Mouse (Mus musculus) lung, embryonic 14.5 days (tissue): ENCODE measurements around the gene Fam163b. TPM values are rescaled to one million over a fixed set of nuclear protein-coding genes. Genes with fewer than 3 reads are reported as not detected.

Experiments
- ATAC-seq: fragments of 200-750 bp; cut with Nextera tagmentation; 2 replicates; pipeline ENCODE4 v1.8.0; 2017; ENCODE audit warnings: mild to moderate bottlenecking, moderate TSS enrichment, moderate library complexity; ENCODE audit not compliant: insufficient read depth
- DNase-seq: peaks from one replicate; pipeline ENCODE4 v3.0.0-alpha.2; 2015
- H3K27ac ChIP-seq: fragments of 300-500 bp; sonication (generic); 2 replicates; pipeline ENCODE4 v1.5.1; 2014; ENCODE audit warnings: low read depth, mild to moderate bottlenecking, moderate library complexity
- H3K27me3 ChIP-seq: fragments of 300-500 bp; sonication (generic); 2 replicates; pipeline ENCODE4 v1.6.1; 2014; ENCODE audit warnings: low read length, control low read depth; ENCODE audit not compliant: insufficient read depth
- H3K36me3 ChIP-seq: fragments of 300-500 bp; sonication (generic); 2 replicates; pipeline ENCODE4 v1.6.1; 2014; ENCODE audit warnings: control low read depth; ENCODE audit not compliant: insufficient read depth
- H3K4me1 ChIP-seq: fragments of 300-500 bp; sonication (generic); 2 replicates; pipeline ENCODE4 v1.6.1; 2014; ENCODE audit warnings: antibody characterized with exemption, control low read depth; ENCODE audit not compliant: insufficient read depth
- H3K4me2 ChIP-seq: fragments of 300-500 bp; sonication (generic); 2 replicates; pipeline ENCODE4 v1.6.1; 2014; ENCODE audit warnings: mild to moderate bottlenecking
- H3K4me3 ChIP-seq: fragments of 300-500 bp; sonication (generic); 2 replicates; pipeline ENCODE4 v1.5.1; 2014; ENCODE audit warnings: low read depth, low read length
- H3K9ac ChIP-seq: fragments of 300-500 bp; sonication (generic); 2 replicates; pipeline ENCODE4 v1.6.1; 2014
- H3K9me3 ChIP-seq: fragments of 300-500 bp; sonication (generic); 2 replicates; pipeline ENCODE4 v1.6.1; 2016; ENCODE audit warnings: low read depth, low read length, control low read depth
- CTCF ChIP-seq: IDR thresholded peaks from 2 replicates; pipeline ENCODE4 v1.5.1; 2016; ENCODE audit warnings: antibody characterized with exemption, low read depth
- WGBS: fragments of 180-500 bp; shearing (Covaris S2); extraction: QIAGEN DNeasy Blood & Tissue Kit; methylation state at CpG from one replicate; pipeline ENCODE4 v1.1.7; 2014; 5-methylcytosine and 5-hydroxymethylcytosine counted together
- polyA plus RNA-seq: library from polyadenylated mRNA; unstranded; fragments of >200 nt; fragmentation: Nextera tagmentation; extraction: Ambion mirVana; gene quantifications from 2 replicates; pipeline ENCODE4 v1.2.1, GENCODE M21; 2014

Fam163b gene
- polyA plus RNA-seq, 1 experiment from 2014 or later = 0.61 TPM

DNA sequence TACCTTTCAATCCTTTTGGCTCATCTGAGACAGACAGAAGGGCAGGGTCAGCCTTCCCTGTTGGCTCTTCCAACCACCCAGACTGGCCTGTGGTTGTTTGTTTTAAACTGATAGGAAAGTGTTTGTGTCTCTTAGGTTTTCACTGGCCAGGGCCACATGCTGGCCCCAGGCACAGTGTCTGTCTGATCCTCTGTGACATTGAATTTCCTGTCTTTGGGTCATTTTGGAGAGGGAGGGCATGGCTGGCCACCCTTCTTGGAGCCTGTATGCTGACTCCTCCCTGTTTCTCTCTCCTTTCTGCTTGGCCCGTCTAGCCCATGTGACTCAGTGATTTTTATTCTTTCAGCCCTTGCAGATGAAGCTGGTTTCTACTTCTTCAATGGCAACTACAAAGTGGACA is 53.1 kb downstream of the Fam163b start:
- TF ChIP-seq CTCF = no peak

DNA sequence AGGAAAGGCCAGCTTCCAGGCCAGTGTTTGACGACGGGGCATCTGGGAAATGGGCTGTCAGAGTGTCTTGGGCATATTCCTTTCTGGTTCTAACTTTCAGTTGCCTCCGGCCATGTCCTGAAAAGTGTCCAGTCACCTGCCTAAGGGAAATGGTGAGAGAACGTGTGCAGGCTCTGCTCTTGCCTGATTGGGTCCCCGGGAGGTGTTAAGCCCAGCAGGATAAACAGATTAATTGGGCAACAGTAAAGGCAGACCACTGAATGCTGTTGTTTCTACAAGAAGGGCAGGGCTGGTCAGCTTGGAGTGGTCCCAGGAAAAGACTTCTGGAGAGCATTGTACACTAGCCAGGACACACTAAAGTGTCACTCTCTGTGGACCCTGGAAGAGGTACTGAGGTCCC is 53.6 kb downstream of the Fam163b start:
- no peak for TF ChIP-seq CTCF
- Histone ChIP-seq H3K4me1 (peaks cover 38% of the 10 kb centered on the region), H3K4me2 (no peak overlapping the region), H3K27ac (peak overlapping the region; percentile 88), H3K9me3 (no peaks in the 10 kb centered on the region), H3K27me3 (no peaks in the 10 kb centered on the region), H3K4me3 (no peak overlapping the region), H3K36me3 (no peaks in the 10 kb centered on the region), H3K9ac (no peak overlapping the region)
- DNase-seq = no peak
- no peak for ATAC-seq
- 56% methylated on average over 5 of the region's 5 CpGs for WGBS

More for the DNA sequence above, 53.1 kb downstream of the Fam163b start:
- no peak for ATAC-seq
- Histone ChIP-seq H3K4me2 (no peak overlapping the region), H3K27ac (no peak overlapping the region), H3K4me1 (peaks cover 35% of the 10 kb centered on the region), H3K27me3 (no peaks in the 10 kb centered on the region), H3K9ac (no peak overlapping the region), H3K9me3 (no peaks in the 10 kb centered on the region), H3K36me3 (no peaks in the 10 kb centered on the region), H3K4me3 (no peak overlapping the region)
- DNase-seq = peak; percentile 23
- 38% methylated on average over 1 of the region's 1 CpGs for WGBS

DNA sequence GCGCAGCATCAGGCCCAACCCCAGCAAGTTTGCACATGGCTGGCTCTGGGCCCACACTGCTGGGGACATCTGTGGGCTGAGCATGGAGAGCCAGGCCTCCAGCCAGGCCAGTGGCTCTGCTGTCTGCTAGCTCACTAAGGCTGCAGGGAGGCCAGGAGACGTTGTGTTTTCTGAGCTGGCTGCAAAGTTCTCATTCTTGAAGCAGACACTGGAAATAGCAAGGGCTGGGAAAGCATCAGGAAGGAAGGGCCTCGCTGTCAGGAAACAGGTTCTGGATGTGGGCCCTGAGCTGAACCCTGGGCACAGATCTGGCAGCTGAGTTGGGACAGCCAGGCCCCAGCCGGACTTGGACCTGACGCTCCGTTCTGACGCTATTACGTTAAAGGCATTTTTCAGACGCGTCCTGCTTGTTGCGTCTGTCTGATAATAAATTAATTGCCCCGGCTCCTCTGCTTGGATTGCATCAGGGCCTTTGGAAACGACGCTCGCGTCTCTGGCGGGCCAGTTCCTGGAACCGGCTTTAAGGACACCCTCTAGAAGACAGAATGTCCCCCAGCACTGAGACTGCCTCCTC is 54.1 kb downstream of the Fam163b start:
- H3K27me3 ChIP-seq = no peaks in the 10 kb centered on the region
- H3K36me3 ChIP-seq = no peaks in the 10 kb centered on the region
- DNase-seq (peak; percentile 89), ATAC-seq (peak; percentile 83)
- no peak for TF ChIP-seq CTCF
- no peak overlapping the region for H3K9ac ChIP-seq
- H3K27ac ChIP-seq = peak overlapping the region; percentile 88
- 30% methylated on average over 18 of the region's 18 CpGs for WGBS
- no peak overlapping the region for H3K4me3 ChIP-seq
- H3K4me2 ChIP-seq = no peak overlapping the region
- no peaks in the 10 kb centered on the region for H3K9me3 ChIP-seq
- H3K4me1 ChIP-seq = peaks cover 38% of the 10 kb centered on the region

DNA sequence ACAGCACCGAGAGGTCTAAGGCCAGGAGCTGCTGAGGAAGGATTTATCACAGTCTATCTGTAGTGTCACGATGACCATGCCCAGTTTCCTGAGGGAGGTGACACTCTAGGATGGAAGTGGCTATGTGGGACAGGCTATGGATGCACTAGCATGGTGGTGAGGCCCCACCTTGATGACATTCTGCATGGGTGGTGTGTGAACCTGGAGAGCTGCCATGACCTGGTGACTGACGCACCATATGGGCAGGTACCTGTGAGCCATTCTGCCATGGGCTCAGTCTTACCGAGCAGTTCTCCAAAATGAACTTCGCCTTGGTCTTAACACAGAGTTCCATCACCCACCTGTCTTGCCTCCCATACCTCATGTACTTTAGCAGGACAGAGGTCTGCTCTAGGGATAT is 54.7 kb downstream of the Fam163b start:
- Histone ChIP-seq H3K9me3 (no peaks in the 10 kb centered on the region), H3K4me1 (peaks cover 38% of the 10 kb centered on the region), H3K27ac (peak overlapping the region; percentile 88; the same call in 1 of the 2 replicates), H3K36me3 (no peaks in the 10 kb centered on the region), H3K27me3 (no peaks in the 10 kb centered on the region), H3K9ac (no peak overlapping the region), H3K4me3 (no peak overlapping the region), H3K4me2 (no peak overlapping the region)
- no peak for TF ChIP-seq CTCF
- DNase-seq = no peak
- no peak for ATAC-seq
- 78% methylated on average over 5 of the region's 5 CpGs for WGBS

DNA sequence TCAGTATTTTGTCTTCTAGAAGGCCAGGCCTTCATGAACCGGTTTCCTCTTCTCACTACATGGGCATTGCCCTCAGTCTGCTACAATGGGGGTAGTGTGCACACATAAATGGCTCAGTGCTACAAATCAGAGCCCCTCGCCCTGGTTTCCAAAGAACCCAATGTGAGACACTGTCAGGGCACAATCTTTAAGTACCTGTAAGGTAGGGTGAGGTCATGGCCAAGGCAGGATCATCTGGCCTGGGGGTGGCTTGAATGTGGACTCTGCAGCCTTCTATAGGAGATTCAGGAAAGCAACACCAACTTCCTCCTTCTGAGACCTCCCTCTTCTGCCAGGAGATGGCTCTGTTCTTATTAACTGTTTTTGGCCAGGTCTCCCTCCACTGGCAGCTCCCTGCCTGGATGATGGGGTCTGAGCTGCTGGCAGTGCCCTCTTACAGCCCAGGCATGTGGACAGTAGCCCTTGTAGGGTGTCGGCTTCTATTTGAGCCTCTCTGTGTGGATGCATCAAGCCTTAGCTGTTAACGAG is 55.7 kb downstream of the Fam163b start:
- Histone ChIP-seq H3K4me2 (no peak overlapping the region), H3K27ac (no peak overlapping the region), H3K9me3 (no peaks in the 10 kb centered on the region), H3K4me1 (peaks cover 38% of the 10 kb centered on the region), H3K27me3 (no peaks in the 10 kb centered on the region), H3K4me3 (no peak overlapping the region), H3K36me3 (no peaks in the 10 kb centered on the region), H3K9ac (no peak overlapping the region)
- 69% methylated on average over 4 of the region's 4 CpGs for WGBS
- DNase-seq (no peak), ATAC-seq (no peak)
- TF ChIP-seq CTCF = no peak

DNA sequence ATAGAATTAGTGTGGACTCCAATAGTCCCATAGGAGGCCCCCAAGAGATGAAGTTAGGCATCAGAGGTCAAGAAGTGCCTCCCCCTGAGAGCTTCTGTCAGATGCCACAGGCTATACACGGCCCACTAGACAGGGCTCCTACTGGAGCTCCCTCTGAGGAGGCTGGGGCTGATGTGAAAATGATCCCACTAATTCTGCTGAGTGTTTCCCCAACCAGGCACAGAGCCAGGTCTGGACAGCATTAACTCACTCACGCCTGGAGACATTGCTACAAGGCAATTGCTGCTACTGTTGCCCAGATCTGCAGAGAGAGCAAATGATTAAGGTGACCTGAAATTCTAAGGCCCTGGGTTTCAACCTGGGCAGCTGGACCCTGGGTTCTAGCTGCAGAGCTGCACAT is 56.5 kb downstream of the Fam163b start:
- Histone ChIP-seq H3K9me3 (no peaks in the 10 kb centered on the region), H3K4me1 (peaks cover 38% of the 10 kb centered on the region), H3K27me3 (no peaks in the 10 kb centered on the region), H3K4me3 (no peak overlapping the region), H3K27ac (no peak overlapping the region), H3K4me2 (no peak overlapping the region), H3K9ac (no peak overlapping the region), H3K36me3 (no peaks in the 10 kb centered on the region)
- WGBS = 19% methylated on average over 2 of the region's 2 CpGs
- DNase-seq (peak; percentile 89), ATAC-seq (peak; percentile 64; the same call in 1 of the 2 replicates)
- no peak for TF ChIP-seq CTCF

DNA sequence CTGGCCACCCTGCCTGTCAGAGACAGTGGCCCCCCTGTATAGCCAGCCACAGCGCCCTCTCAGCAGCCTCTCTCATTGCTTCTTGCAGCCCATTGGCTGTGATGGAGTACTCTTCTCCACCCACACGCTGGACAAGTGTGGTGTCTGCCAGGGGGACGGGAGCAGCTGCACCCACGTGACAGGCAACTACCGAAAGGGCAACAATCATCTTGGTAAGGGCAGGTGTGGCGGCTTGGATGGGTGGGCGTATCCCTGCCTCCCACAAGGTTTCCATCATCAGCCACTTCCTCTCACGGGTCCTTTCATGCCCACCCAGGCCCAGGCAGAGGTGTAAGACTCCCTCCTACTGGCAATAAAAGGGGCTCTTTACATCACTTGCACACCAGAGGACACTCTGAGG is 57.3 kb downstream of the Fam163b start:
- no peaks in the 10 kb centered on the region for H3K9me3 ChIP-seq
- no peak overlapping the region for H3K9ac ChIP-seq
- H3K27ac ChIP-seq = peak overlapping the region; percentile 3; the same call in 1 of the 2 replicates
- WGBS = 26% methylated on average over 8 of the region's 8 CpGs
- TF ChIP-seq CTCF = no peak
- ATAC-seq (no peak; the same call in 1 of the 2 replicates), DNase-seq (no peak)
- H3K4me1 ChIP-seq = peaks cover 38% of the 10 kb centered on the region
- no peaks in the 10 kb centered on the region for H3K27me3 ChIP-seq
- H3K36me3 ChIP-seq = no peaks in the 10 kb centered on the region
- H3K4me2 ChIP-seq = no peak overlapping the region
- no peak overlapping the region for H3K4me3 ChIP-seq
